Mouse (Mus musculus) heart, embryonic 11.5 days (tissue): Measurements from ENCODE around the gene Cxcl1. TPM values are rescaled to one million over a fixed set of nuclear protein-coding genes. Genes with fewer than 3 reads are reported as not detected.

Experiments
- ATAC-seq: fragments of 200-750 bp; cut with Nextera tagmentation; replicated peaks from 2 replicates; pipeline ENCODE4 v1.8.0; 2017; ENCODE audit warnings: moderate library complexity; ENCODE audit not compliant: insufficient number of reproducible peaks, low FRiP score, low TSS enrichment
- H3K27ac ChIP-seq: fragments of 300-500 bp; sonication (generic); 2 replicates; pipeline ENCODE4 v1.5.1; 2014; ENCODE audit warnings: mild to moderate bottlenecking, low read depth, low read length
- H3K27me3 ChIP-seq: fragments of 300-500 bp; sonication (generic); 2 replicates; pipeline ENCODE4 v1.6.1; 2014; ENCODE audit warnings: mild to moderate bottlenecking, low read length, mixed read lengths; ENCODE audit not compliant: control insufficient read depth, insufficient read depth
- H3K36me3 ChIP-seq: fragments of 300-500 bp; sonication (generic); 2 replicates; pipeline ENCODE4 v1.6.1; 2014; ENCODE audit warnings: mild to moderate bottlenecking, low read length, moderate library complexity, mixed read lengths; ENCODE audit not compliant: control insufficient read depth, insufficient read depth
- H3K4me1 ChIP-seq: fragments of 300-500 bp; sonication (generic); 2 replicates; pipeline ENCODE4 v1.6.1; 2014; ENCODE audit warnings: low read length; ENCODE audit not compliant: control insufficient read depth, insufficient read depth
- H3K4me2 ChIP-seq: fragments of 300-500 bp; sonication (generic); 2 replicates; pipeline ENCODE4 v1.6.1; 2014; ENCODE audit warnings: mild to moderate bottlenecking, moderate library complexity
- H3K4me3 ChIP-seq: fragments of 300-500 bp; sonication (generic); 2 replicates; pipeline ENCODE4 v1.5.1; 2014; ENCODE audit warnings: low read depth, low read length
- H3K9ac ChIP-seq: fragments of 300-500 bp; sonication (generic); 2 replicates; pipeline ENCODE4 v1.6.1; 2014; ENCODE audit warnings: mild to moderate bottlenecking, low read depth, low read length, moderate library complexity
- H3K9me3 ChIP-seq: fragments of 300-500 bp; sonication (generic); replicated peaks from 2 replicates; pipeline ENCODE4 v1.6.1; 2016; ENCODE audit warnings: low read length; ENCODE audit not compliant: control insufficient read depth
- WGBS: fragments of 180-500 bp; shearing (Covaris S2); extraction: QIAGEN DNeasy Blood & Tissue Kit; methylation state at CpG from one replicate; pipeline ENCODE4 v1.1.7; 2014; ENCODE audit not compliant: insufficient replicate concordance; 5-methylcytosine and 5-hydroxymethylcytosine counted together
- polyA plus RNA-seq: library from polyadenylated mRNA; unstranded; fragments of >200 nt; fragmentation: Nextera tagmentation; extraction: Ambion mirVana; gene quantifications from 2 replicates; pipeline ENCODE4 v1.2.1, GENCODE M21; 2014

Gene Cxcl1
- polyA plus RNA-seq, 1 experiment from 2014 or later = 0.27 TPM

- H3K27me3 ChIP-seq = no peaks in the 10 kb centered on the region
- no peaks in the 10 kb centered on the region for H3K4me1 ChIP-seq
- H3K4me3 ChIP-seq = no peak overlapping the region
- no peak overlapping the region for H3K4me2 ChIP-seq
- H3K36me3 ChIP-seq = no peaks in the 10 kb centered on the region
- no peak overlapping the region for H3K9ac ChIP-seq
- no peaks in the 10 kb centered on the region for H3K9me3 ChIP-seq
- WGBS = 72% methylated on average over 3 of the region's 3 CpGs
- ATAC-seq = no peak
- H3K27ac ChIP-seq = no peak overlapping the region
These were observed 32.0 kb upstream of the Cxcl1 start for GRCm38 (mm10) chr5:90859031-90859430.

GRCm38 (mm10) chr5:90861876-90862375 lies 29.1 kb upstream of the Cxcl1 start:
- Histone ChIP-seq H3K27me3 (no peaks in the 10 kb centered on the region), H3K4me1 (no peaks in the 10 kb centered on the region), H3K9me3 (no peaks in the 10 kb centered on the region), H3K4me2 (no peak overlapping the region), H3K36me3 (no peaks in the 10 kb centered on the region), H3K9ac (no peak overlapping the region), H3K27ac (no peak overlapping the region), H3K4me3 (no peak overlapping the region)
- ATAC-seq = no peak
- WGBS = 76% methylated on average over 6 of the region's 6 CpGs

GRCm38 (mm10) chr5:90866770-90867169 lies 24.3 kb upstream of the Cxcl1 start:
- Histone ChIP-seq H3K36me3 (no peaks in the 10 kb centered on the region), H3K4me1 (no peaks in the 10 kb centered on the region)
- ATAC-seq = no peak

GRCm38 (mm10) chr5:90872377-90872776 lies 18.7 kb upstream of the Cxcl1 start:
- Histone ChIP-seq H3K9me3 (no peaks in the 10 kb centered on the region), H3K4me1 (no peaks in the 10 kb centered on the region), H3K27ac (no peak overlapping the region), H3K4me3 (no peak overlapping the region), H3K4me2 (no peak overlapping the region), H3K36me3 (no peaks in the 10 kb centered on the region), H3K9ac (no peak overlapping the region), H3K27me3 (no peaks in the 10 kb centered on the region)
- 69% methylated on average over 7 of the region's 7 CpGs for WGBS
- no peak for ATAC-seq

More at GRCm38 (mm10) chr5:90866770-90867169, 24.3 kb upstream of the Cxcl1 start:
- no peak overlapping the region for H3K4me3 ChIP-seq
- no peaks in the 10 kb centered on the region for H3K27me3 ChIP-seq
- H3K4me2 ChIP-seq = no peak overlapping the region
- no peaks in the 10 kb centered on the region for H3K9me3 ChIP-seq
- H3K9ac ChIP-seq = no peak overlapping the region
- H3K27ac ChIP-seq = no peak overlapping the region

- ATAC-seq = 0 out of 2 replicates have a peak, but pooled peaks have one; percentile 49
- H3K9ac ChIP-seq = no peak overlapping the region
- H3K4me2 ChIP-seq = no peak overlapping the region
These were observed 15.0 kb upstream of the Cxcl1 start for GRCm38 (mm10) chr5:90876045-90876444.

GRCm38 (mm10) chr5:90876471-90877172 lies 14.4 kb upstream of the Cxcl1 start:
- Histone ChIP-seq H3K27me3 (no peaks in the 10 kb centered on the region), H3K36me3 (no peaks in the 10 kb centered on the region), H3K9ac (no peak overlapping the region), H3K4me3 (no peak overlapping the region), H3K9me3 (no peaks in the 10 kb centered on the region), H3K4me1 (no peaks in the 10 kb centered on the region), H3K27ac (no peak overlapping the region), H3K4me2 (no peak overlapping the region)
- ATAC-seq = no peak
- WGBS = 71% methylated on average over 8 of the region's 8 CpGs

More at GRCm38 (mm10) chr5:90876045-90876444, 15.0 kb upstream of the Cxcl1 start:
- 36% methylated on average over 4 of the region's 4 CpGs for WGBS
- Histone ChIP-seq H3K27me3 (no peaks in the 10 kb centered on the region), H3K27ac (peak overlapping the region; percentile 32; the same call in 1 of the 2 replicates), H3K36me3 (no peaks in the 10 kb centered on the region), H3K4me3 (no peak overlapping the region), H3K9me3 (no peaks in the 10 kb centered on the region), H3K4me1 (no peaks in the 10 kb centered on the region)

GRCm38 (mm10) chr5:90877173-90877512 lies 13.9 kb upstream of the Cxcl1 start:
- no peaks in the 10 kb centered on the region for H3K4me1 ChIP-seq
- no peak for ATAC-seq
- H3K4me3 ChIP-seq = no peak overlapping the region
- no peak overlapping the region for H3K4me2 ChIP-seq
- no peaks in the 10 kb centered on the region for H3K9me3 ChIP-seq
- H3K36me3 ChIP-seq = no peaks in the 10 kb centered on the region
- no peak overlapping the region for H3K27ac ChIP-seq
- H3K27me3 ChIP-seq = no peaks in the 10 kb centered on the region
- H3K9ac ChIP-seq = no peak overlapping the region

- H3K4me2 ChIP-seq = no peak overlapping the region
- H3K36me3 ChIP-seq = no peaks in the 10 kb centered on the region
These were observed 11.6 kb upstream of the Cxcl1 start for GRCm38 (mm10) chr5:90879307-90880014.

More at GRCm38 (mm10) chr5:90879307-90880014, 11.6 kb upstream of the Cxcl1 start:
- Histone ChIP-seq H3K4me3 (no peak overlapping the region), H3K9ac (no peak overlapping the region), H3K27me3 (no peaks in the 10 kb centered on the region), H3K27ac (no peak overlapping the region), H3K4me1 (no peaks in the 10 kb centered on the region), H3K9me3 (no peaks in the 10 kb centered on the region)
- WGBS = 62% methylated on average over 3 of the region's 3 CpGs
- no peak for ATAC-seq
